9 mouse cellular contexts compared by ENCODE assay signal in genomic region chr3:92150631-92151277, GRCm38 (mm10). TPM values are rescaled to one million over a fixed set of nuclear protein-coding genes. Genes with fewer than 3 reads are reported as not detected.
A peak's percentile ranks its signal among the peaks of the same experiment; 100 is the strongest.
DNase-seq lines count a peak whose midpoint lies in the region; ATAC-seq and TF ChIP-seq lines count a peak whose summit lies in the region.
"Had no signal": no experiment of that assay in that cellular context is flagged by ENCODE, and none has a peak within 500 bp of the region (broad histone marks: within the 10 kb centered on the region; RNA-seq: fewer than 3 reads in every experiment).

No protein-coding gene starts in this region.

- no peak overlapping the region for H3K27ac ChIP-seq in bone marrow, adult 2 months (ENCODE audit: control insufficient read depth, insufficient read depth, low read depth, low read length, poor library complexity)
- H3K27ac ChIP-seq in forebrain, embryonic 13.5 days, result no peak overlapping the region
- no peak overlapping the region for H3K27ac ChIP-seq in midbrain, embryonic 11.5 days (ENCODE audit: low read depth, low read length)

- WGBS in bone marrow, adult 2 months, result 22% methylated on average over 8 of the region's 8 CpGs
- WGBS in forebrain, embryonic 13.5 days, result 24% methylated on average over 8 of the region's 8 CpGs
- WGBS in midbrain, embryonic 11.5 days, result 25% methylated on average over 8 of the region's 8 CpGs

- peak; percentile 93 for ATAC-seq in forebrain, embryonic 13.5 days
- ATAC-seq in midbrain, embryonic 11.5 days (ENCODE audit: low FRiP score), result peak; percentile 91

- H3K9me3 ChIP-seq in forebrain, embryonic 13.5 days (replicated peaks), result no peaks in the 10 kb centered on the region
- no peaks in the 10 kb centered on the region for H3K9me3 ChIP-seq in midbrain, embryonic 11.5 days (ENCODE audit: control insufficient read depth, low read length)

- no peaks in the 10 kb centered on the region for H3K27me3 ChIP-seq in forebrain, embryonic 13.5 days
- no peaks in the 10 kb centered on the region for H3K27me3 ChIP-seq in midbrain, embryonic 11.5 days (ENCODE audit: control insufficient read depth, insufficient read depth, low read length)

- intact Hi-C loops in heart, postnatal 25 days (cut with DNase I), result loop anchor here (2.0 to 5.0 kb wide), 2 partner anchors 360 to 622 kb away; no protein-coding TSS in a partner anchor

- H3K4me1 ChIP-seq in bone marrow, adult 2 months (ENCODE audit: control insufficient read depth, insufficient read depth, low read length), result no peaks in the 10 kb centered on the region
- no peaks in the 10 kb centered on the region for H3K4me1 ChIP-seq in forebrain, embryonic 13.5 days
- no peaks in the 10 kb centered on the region for H3K4me1 ChIP-seq in midbrain, embryonic 11.5 days (ENCODE audit: control insufficient read depth, insufficient read depth, low read length)

- no peak overlapping the region for H3K9ac ChIP-seq in forebrain, embryonic 13.5 days
- H3K9ac ChIP-seq in midbrain, embryonic 11.5 days (ENCODE audit: low read length), result no peak overlapping the region

- peak; percentile 37; the same call in 1 of the 2 replicates for TF ChIP-seq CTCF in bone marrow, adult 2 months (IDR thresholded peaks at IDR 0.05; ENCODE audit: control insufficient read depth, insufficient read depth, low read length)

- TF ChIP-seq POLR2A in bone marrow, adult 2 months (IDR thresholded peaks at IDR 0.05; ENCODE audit: borderline replicate concordance, control insufficient read depth, low read depth, low read length), result no peak

- H3K4me2 ChIP-seq in forebrain, embryonic 13.5 days, result no peak overlapping the region
- H3K4me2 ChIP-seq in midbrain, embryonic 11.5 days, result no peak overlapping the region

- peak; percentile 9 to 60 for DNase-seq in heart, adult 18-20 months
- no peak for DNase-seq in heart, postnatal 25 days (ENCODE audit: low spot score)
- peak; percentile 61 for DNase-seq in induced T-regulatory cell, adult 2 months (ENCODE audit: low read depth)
- peak; percentile 7 to 58 for DNase-seq in left cerebral cortex, adult 9 months (ENCODE audit: low spot score in 2 of 2)
- peak; percentile 94 for DNase-seq in midbrain, embryonic 11.5 days (ENCODE audit: low spot score, missing footprints)
- peak; percentile 36 for DNase-seq in telencephalon, adult 2 months (ENCODE audit: low read depth, low spot score)

- no peaks in the 10 kb centered on the region for H3K36me3 ChIP-seq in forebrain, embryonic 13.5 days (ENCODE audit: poor library complexity, severe bottlenecking)
- no peaks in the 10 kb centered on the region for H3K36me3 ChIP-seq in midbrain, embryonic 11.5 days (ENCODE audit: control insufficient read depth, insufficient read depth, low read length)

- no peak overlapping the region for H3K4me3 ChIP-seq in bone marrow, adult 2 months (replicated peaks; ENCODE audit: control insufficient read depth, low read depth, low read length)
- no peak overlapping the region for H3K4me3 ChIP-seq in forebrain, embryonic 13.5 days
- no peak overlapping the region for H3K4me3 ChIP-seq in midbrain, embryonic 11.5 days (ENCODE audit: low read depth, low read length)

RNA-seq across cellular contexts. Expression of gene Lelp1, which starts 8.2 kb away (rescaled TPM):
- total RNA-seq in heart, adult 18-20 months (2021), result not detected
- total RNA-seq in heart, postnatal 25 days (2021), result not detected
- not detected in 2 replicates for polyA plus RNA-seq in bone marrow, adult 2 months (2011; ENCODE audit: insufficient read depth, insufficient read length, low replicate concordance, missing spikeins)
- polyA plus RNA-seq in forebrain, embryonic 13.5 days (2015; fragmentation: Nextera tagmentation; extraction: Ambion mirVana), result not detected in 2 replicates
- polyA plus RNA-seq in midbrain, embryonic 11.5 days (2014; fragmentation: Nextera tagmentation; extraction: Ambion mirVana), result not detected in 2 replicates
- polyA plus RNA-seq: spleen, adult 2 months had no signal

RNA-seq across cellular contexts. Expression of gene Prr9, which starts 27.0 kb away (rescaled TPM):
- total RNA-seq in heart, adult 18-20 months (2021), result not detected
- not detected for total RNA-seq in heart, postnatal 25 days (2021)
- not detected in 2 replicates for polyA plus RNA-seq in bone marrow, adult 2 months (2011; ENCODE audit: insufficient read depth, insufficient read length, low replicate concordance, missing spikeins)
- not detected in 2 replicates for polyA plus RNA-seq in forebrain, embryonic 13.5 days (2015; fragmentation: Nextera tagmentation; extraction: Ambion mirVana)
- not detected in 2 replicates for polyA plus RNA-seq in midbrain, embryonic 11.5 days (2014; fragmentation: Nextera tagmentation; extraction: Ambion mirVana)
- polyA plus RNA-seq: spleen, adult 2 months had no signal
